Mouse (Mus musculus) cortical plate, adult 2 months (tissue): ENCODE data around the gene Lrp1.

ENCODE experiments used
- CTCF ChIP-seq: fragments of 200-500 bp; IDR thresholded peaks from 2 replicates; pipeline ENCODE4 v1.5.1; 2011; ENCODE audit warnings: mild to moderate bottlenecking, control low read depth, low read length; ENCODE audit not compliant: insufficient read depth; ENCODE audit errors: extremely low read depth
- POLR2A ChIP-seq: fragments of 200-500 bp; IDR thresholded peaks from 2 replicates; pipeline ENCODE4 v1.6.1; 2011; ENCODE audit warnings: mild to moderate bottlenecking, low read length, control low read depth; ENCODE audit not compliant: insufficient read depth; ENCODE audit errors: extremely low read depth

DNA sequence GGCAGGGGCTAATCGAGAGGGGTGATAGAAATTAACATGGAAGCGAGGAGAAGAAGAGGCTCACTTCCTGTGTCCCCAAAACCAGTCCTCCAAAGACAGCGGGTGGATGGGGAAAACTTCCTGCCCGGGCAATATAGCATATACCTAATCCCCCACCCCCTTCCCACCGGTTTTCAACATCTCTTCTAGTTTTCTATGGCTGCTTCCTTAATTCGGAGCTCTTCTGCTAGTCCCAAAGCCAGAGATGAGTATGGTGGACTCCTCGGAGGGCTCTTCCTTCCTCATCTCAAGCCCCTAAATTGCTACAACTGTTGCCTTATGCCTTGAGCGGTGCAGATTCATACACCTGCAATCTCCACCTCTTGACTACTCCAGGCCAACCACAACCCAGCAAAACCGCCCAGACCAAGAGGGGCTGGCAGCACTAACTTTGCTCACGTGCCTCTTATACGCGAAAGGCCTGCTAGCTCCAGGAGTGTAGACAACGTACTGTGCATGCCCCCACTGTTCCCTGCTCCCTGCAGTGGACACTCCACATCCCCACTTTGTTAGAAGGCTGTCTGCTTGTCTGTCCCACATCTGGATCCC lies 106.7 kb downstream of the Lrp1 start:
- no peak for TF ChIP-seq POLR2A
- no peak for TF ChIP-seq CTCF
